Mouse (Mus musculus): ENCODE results near the gene Clec16a.

The Clec16a gene

GRCm38 (mm10) chr16:10533781-10534180, 11.4 kb upstream of the Clec16a start:
- no peak for DNase-seq (ENCODE audit: low read depth in 1 of 2, low spot score in 2 of 2)

DNA sequence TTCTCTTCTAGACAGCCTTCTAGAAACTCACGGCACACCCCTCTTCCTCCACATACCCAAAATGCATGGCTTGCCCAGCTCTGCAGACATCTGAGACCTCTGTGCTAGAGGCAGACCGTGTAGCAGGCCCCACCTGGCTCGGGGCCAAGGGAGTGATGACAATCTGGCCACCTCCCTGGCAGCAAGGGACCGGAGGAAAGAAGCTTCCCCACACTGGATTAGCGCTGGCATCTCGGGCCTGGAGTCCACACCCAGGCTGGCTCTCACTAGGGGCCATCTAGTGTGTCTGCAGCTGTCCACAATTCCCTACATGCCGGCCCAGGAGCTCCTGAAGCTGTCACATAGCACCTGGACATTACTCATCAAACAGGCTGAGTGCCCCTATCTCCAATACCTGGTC, 10.6 kb upstream of the Clec16a start:
- no peak for DNase-seq (ENCODE audit: low read depth in 1 of 2, low spot score in 2 of 2)

- DNase-seq (ENCODE audit: low read depth in 1 of 2, low spot score in 2 of 2): no peak
Observed at GRCm38 (mm10) chr16:10536323-10536722, 8.8 kb upstream of the Clec16a start.

DNA sequence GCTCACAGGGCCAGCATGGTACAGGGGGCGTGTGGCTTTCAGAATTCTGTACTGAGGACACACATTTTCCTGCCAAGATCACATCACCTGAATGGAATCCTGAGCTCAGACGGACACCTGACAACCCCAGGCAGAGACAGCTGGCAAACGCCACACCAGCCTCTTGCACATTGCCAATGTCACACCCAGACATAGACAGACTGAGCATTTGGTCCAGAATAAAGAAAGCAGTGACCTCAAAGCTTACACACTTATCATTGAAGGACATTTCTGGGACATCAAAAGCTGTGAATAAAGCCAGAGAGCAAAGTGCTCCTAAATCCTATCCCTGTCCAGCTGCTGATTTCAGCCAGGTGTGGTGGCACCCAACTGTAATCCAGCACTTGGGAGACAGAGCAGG, 8.2 kb upstream of the Clec16a start:
- DNase-seq (ENCODE audit: low read depth in 1 of 2, low spot score in 2 of 2): no peak

GRCm38 (mm10) chr16:10540763-10541597, 4.2 kb upstream of the Clec16a start:
- DNase-seq (ENCODE audit: low read depth in 1 of 2, low spot score in 2 of 2): no peak

- no peak for DNase-seq (ENCODE audit: low read depth in 1 of 2, low spot score in 2 of 2)
Observed at GRCm38 (mm10) chr16:10541598-10541930, 3.6 kb upstream of the Clec16a start.

DNA sequence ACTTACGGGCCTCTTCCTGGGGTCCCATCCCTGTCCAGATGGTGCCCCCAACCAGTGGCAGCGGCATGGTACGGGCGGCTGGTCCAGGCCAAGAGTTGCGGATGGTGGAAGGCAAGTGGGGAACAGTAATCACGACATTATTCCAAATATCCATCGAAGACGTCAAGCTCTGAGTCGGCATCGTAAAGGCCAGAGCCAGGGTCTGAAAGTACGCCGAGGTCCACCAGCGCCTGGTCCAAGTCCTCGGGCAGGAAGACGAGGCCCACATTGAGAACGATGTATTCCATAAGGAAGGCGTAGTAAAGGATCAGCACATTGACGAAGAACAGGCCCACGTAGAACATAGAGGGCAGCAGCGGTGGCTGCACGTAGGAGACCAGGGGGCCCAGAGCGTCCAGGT, 2.9 kb upstream of the Clec16a start:
- no peak for DNase-seq (ENCODE audit: low read depth in 1 of 2, low spot score in 2 of 2)

- peak; percentile 78 to 86 for DNase-seq (ENCODE audit: low read depth in 1 of 2, low spot score in 2 of 2)
Observed at GRCm38 (mm10) chr16:10542698-10543365, 2.3 kb upstream of the Clec16a start, which contains the start of gene Dexi. TSS of gene Dexi (minus strand) at chr16:10543054.

DNA sequence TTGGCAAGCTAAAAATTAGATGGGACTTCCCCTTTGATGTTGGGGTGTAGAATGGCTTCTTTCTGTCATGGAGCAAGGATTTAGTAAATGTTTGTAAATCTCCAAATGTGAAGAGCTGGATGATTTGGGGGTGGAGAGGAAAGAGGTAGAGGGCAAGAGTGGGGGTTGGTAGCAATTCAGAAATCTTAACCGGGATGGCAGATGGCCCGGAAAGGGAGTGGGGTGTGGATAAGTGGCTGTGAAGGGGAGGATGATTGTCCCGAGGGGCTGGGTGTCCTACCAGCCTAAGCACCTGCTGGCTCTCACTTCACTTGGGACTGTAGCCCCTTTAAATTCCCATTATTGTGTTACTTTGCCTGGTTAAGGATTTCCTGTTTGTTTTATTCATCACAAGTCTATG, 1.7 kb downstream of the Clec16a start:
- DNase-seq (ENCODE audit: low read depth in 1 of 2, low spot score in 2 of 2): no peak

- no peak for DNase-seq (ENCODE audit: low read depth in 1 of 2, low spot score in 2 of 2)
Observed at GRCm38 (mm10) chr16:10548938-10549337, 3.8 kb downstream of the Clec16a start.

GRCm38 (mm10) chr16:10549600-10549999, 4.5 kb downstream of the Clec16a start:
- no peak for DNase-seq (ENCODE audit: low read depth in 1 of 2, low spot score in 2 of 2)

- no peak for DNase-seq (ENCODE audit: low read depth in 1 of 2, low spot score in 2 of 2)
Observed at GRCm38 (mm10) chr16:10551592-10551991, 6.5 kb downstream of the Clec16a start.

- no peak for DNase-seq (ENCODE audit: low read depth in 1 of 2, low spot score in 2 of 2)
Observed at GRCm38 (mm10) chr16:10553858-10554257, 8.7 kb downstream of the Clec16a start.

- no peak for DNase-seq (ENCODE audit: low read depth in 1 of 2, low spot score in 2 of 2)
Observed at GRCm38 (mm10) chr16:10559991-10560390, 14.9 kb downstream of the Clec16a start.

DNA sequence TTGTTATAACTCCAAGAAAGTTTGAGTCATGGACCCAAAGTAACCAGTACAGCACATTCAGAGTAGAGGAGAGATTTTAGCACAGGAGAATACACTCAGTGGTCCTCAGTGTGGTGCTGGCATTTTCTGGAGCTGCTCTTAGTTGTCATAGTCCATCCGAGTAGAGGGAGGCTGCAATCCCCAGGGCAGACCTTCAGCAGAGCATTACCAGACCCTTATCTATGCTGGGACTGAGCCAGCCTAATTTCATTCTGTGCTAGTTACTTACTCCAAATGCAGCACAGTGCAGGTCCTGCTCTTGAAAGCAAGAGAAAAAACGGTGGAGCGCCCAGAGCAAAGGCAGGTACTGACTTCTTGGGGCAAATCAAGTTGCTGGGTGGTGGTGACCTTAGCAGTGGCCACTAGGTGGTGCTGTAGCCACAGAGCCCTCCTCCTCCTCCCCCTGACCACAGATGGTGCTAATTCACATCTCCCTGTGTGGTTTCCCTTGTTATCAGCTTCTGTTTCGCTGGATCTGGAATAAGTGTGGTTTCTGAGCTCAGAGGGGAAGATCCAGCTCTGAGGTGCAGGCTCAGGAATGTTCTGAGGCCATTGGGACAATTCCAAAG, 20.2 kb downstream of the Clec16a start:
- peak in 1 of 2 experiments; percentile 37 for DNase-seq (ENCODE audit: low read depth in 1 of 2, low spot score in 2 of 2)

- DNase-seq (ENCODE audit: low read depth in 1 of 2, low spot score in 2 of 2): no peak
Observed at GRCm38 (mm10) chr16:10567153-10567552, 22.0 kb downstream of the Clec16a start.

- DNase-seq (ENCODE audit: low read depth in 1 of 2, low spot score in 2 of 2): no peak
Observed at GRCm38 (mm10) chr16:10569809-10570395, 24.8 kb downstream of the Clec16a start.

GRCm38 (mm10) chr16:10570708-10571107, 25.6 kb downstream of the Clec16a start:
- no peak for DNase-seq (ENCODE audit: low read depth in 1 of 2, low spot score in 2 of 2)

DNA sequence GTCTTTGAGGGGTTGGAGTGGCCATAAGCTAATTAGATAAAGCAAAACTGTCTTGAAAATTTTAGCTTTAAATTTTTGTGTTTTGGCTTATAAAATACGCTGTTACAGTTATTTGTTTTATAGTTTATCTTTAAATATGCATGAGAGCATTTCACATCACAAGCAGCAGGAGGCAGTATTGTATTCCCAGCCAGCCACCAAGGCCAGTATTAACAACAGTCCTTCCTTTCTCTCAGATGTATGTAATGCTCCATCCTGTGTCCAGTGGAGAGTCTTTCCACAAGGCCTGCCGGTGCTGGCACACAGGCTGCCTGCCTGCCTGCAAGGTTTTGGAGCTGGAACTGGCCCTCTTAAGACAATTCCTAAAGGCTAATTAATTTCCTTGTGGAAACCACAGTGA, 26.7 kb downstream of the Clec16a start:
- no peak for DNase-seq (ENCODE audit: low read depth in 1 of 2, low spot score in 2 of 2)

GRCm38 (mm10) chr16:10574936-10575335, 29.8 kb downstream of the Clec16a start:
- DNase-seq (ENCODE audit: low read depth in 1 of 2, low spot score in 2 of 2): no peak

GRCm38 (mm10) chr16:10575915-10576314, 30.8 kb downstream of the Clec16a start:
- no peak for DNase-seq (ENCODE audit: low read depth in 1 of 2, low spot score in 2 of 2)

DNA sequence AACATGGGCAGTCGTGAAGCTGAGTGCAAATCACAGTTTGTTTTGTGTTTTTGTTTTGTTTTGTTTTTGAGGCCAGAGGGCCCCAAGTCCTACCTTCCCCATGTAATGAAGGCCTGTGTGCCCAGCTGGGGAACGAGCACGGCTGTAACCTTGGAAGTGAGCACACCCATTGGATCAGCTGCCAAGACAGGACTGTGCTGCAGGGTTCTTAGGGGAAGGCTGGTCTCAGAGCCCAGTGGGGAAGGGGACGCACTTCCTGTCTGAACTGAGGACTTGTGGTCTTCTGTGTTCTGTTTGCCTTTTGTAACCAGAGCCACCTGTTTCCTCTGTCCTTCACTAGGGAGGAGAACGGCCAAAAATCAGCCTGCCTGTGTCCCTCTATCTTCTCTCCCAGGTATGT, 32.4 kb downstream of the Clec16a start:
- DNase-seq (ENCODE audit: low read depth in 1 of 2, low spot score in 2 of 2): no peak

Measured in monocyte, adult 2 months (primary cell).